Comparison of ENCODE assay signal across 11 mouse cellular contexts in the genomic region with DNA sequence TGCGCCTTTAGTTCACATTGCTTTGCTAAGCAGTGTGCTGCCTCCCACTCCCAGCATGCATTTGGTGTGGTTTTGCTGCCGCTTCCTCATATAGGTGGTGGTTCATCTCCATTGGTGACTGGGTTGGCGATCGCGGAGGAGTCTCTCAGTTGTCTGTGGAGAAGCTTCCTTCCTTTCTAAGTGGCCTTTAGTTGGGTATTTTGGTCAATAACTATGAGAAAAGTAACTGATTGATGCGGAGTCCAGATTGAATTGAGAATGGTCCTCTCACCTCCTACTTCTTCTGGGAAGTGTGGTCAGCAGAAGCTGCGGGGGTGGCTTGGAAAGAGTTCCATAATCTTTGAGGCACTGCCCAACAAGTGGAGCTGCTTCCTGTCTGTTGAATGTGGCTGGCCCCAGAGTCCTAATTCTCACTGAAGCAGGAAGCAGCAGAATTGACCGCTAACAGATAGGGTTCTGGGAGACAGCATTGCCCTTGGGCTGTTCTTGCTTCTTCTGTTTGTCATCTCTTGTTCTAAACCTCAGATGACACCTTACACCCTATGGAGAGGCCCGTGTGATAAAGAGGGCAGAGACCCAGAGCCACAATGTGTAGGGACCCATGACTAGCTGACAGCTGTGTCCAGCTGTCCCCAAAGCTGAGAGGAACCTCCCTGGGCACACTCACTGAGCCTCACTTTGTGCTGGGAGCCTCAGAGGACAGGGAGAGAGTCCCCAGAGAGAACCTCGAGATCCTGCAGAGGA. TPM values are rescaled to one million over a fixed set of nuclear protein-coding genes. Genes with fewer than 3 reads are reported as not detected.
DNase-seq lines count a peak whose midpoint lies in the region; TF ChIP-seq lines count a peak whose summit lies in the region.
"Had no signal": no experiment of that assay in that cellular context is flagged by ENCODE, and none has a peak within 500 bp of the region (broad histone marks: within the 10 kb centered on the region; RNA-seq: fewer than 3 reads in every experiment).

No protein-coding gene starts in this region.

- no peak for TF ChIP-seq RAD21 in CH12.LX (IDR thresholded peaks at IDR 0.05; ENCODE audit: low read depth, low read length)

- no peak for TF ChIP-seq CTCF in CH12.LX (conservative IDR thresholded peaks at IDR 0.05 in 1 of 2, IDR thresholded peaks at IDR 0.05 in 1 of 2; ENCODE audit: low read depth in 2 of 2, low read length in 2 of 2)

- no peak overlapping the region for H3K4me2 ChIP-seq in CH12.LX (ENCODE audit: insufficient read depth, low read depth, poor library complexity, severe bottlenecking)
- H3K4me2 ChIP-seq: limb, embryonic 13.5 days had no signal

- in situ Hi-C loops in CH12.LX (cut with MboI; ENCODE audit: low pct_ligation_motif_present, low pct_unique_long_range_greater_than_20kb, low sequenced_read_pairs) = no loop called here

- dilution Hi-C loops in CH12.LX (cut with MboI; ENCODE audit: extremely low pct_ligation_motif_present, extremely low pct_unique_long_range_greater_than_20kb, low sequenced_read_pairs) = no loop called here

- TF ChIP-seq POLR2A in CH12.LX (IDR thresholded peaks at IDR 0.05; ENCODE audit: low read depth, low read length) = no peak

- no peaks in the 10 kb centered on the region for H3K79me2 ChIP-seq in CH12.LX (replicated peaks; ENCODE audit: control insufficient read depth, extremely low read depth, insufficient read depth, poor library complexity, severe bottlenecking)

- no peak for TF ChIP-seq EP300 in CH12.LX (IDR thresholded peaks at IDR 0.05; ENCODE audit: low read length)

- H3K36me3 ChIP-seq in CH12.LX (replicated peaks in 1 of 2; ENCODE audit: control insufficient read depth in 1 of 2, insufficient read depth in 1 of 2, low read length in 1 of 2) = no peaks in the 10 kb centered on the region
- H3K36me3 ChIP-seq in megakaryocyte, embryonic 14.5 days (replicated peaks; ENCODE audit: low read length) = no peaks in the 10 kb centered on the region
- H3K36me3 ChIP-seq: hindbrain, embryonic 10.5 days; limb, embryonic 13.5 days had no signal

- H3K27ac ChIP-seq in CH12.LX (ENCODE audit: insufficient read depth, low read depth) = no peak overlapping the region
- H3K27ac ChIP-seq: hindbrain, embryonic 10.5 days; limb, embryonic 13.5 days had no signal

- no peaks in the 10 kb centered on the region for H3K9me3 ChIP-seq in CH12.LX (replicated peaks; ENCODE audit: low read length)
- no peaks in the 10 kb centered on the region for H3K9me3 ChIP-seq in megakaryocyte, embryonic 14.5 days
- H3K9me3 ChIP-seq: hindbrain, embryonic 10.5 days; limb, embryonic 13.5 days had no signal

- H3K4me3 ChIP-seq in CH12.LX (replicated peaks in 1 of 3; ENCODE audit: low read depth in 2 of 3, low read length in 2 of 3, poor library complexity in 1 of 3) = no peak overlapping the region
- H3K4me3 ChIP-seq in megakaryocyte, embryonic 14.5 days (replicated peaks) = peak overlapping the region; percentile 7
- H3K4me3 ChIP-seq: hindbrain, embryonic 10.5 days; limb, embryonic 13.5 days had no signal

- no peak overlapping the region for H3K9ac ChIP-seq in CH12.LX (ENCODE audit: insufficient read depth, low read depth)
- H3K9ac ChIP-seq: limb, embryonic 13.5 days had no signal

- H3K4me1 ChIP-seq in CH12.LX (ENCODE audit: control insufficient read depth in 1 of 2, insufficient read depth in 2 of 2) = peaks cover 0 to 7% of the 10 kb centered on the region in 2 experiments; a peak in 2 of 4 replicates
- peaks cover 34% of the 10 kb centered on the region for H3K4me1 ChIP-seq in megakaryocyte, embryonic 14.5 days

- peaks cover 87% of the 10 kb centered on the region for H3K27me3 ChIP-seq in CH12.LX (replicated peaks)
- H3K27me3 ChIP-seq in megakaryocyte, embryonic 14.5 days (replicated peaks) = peaks cover 89% of the 10 kb centered on the region

- peak; percentile 63 to 74 for DNase-seq in left cerebral cortex, adult 18-20 months (ENCODE audit: low spot score in 2 of 2)
- DNase-seq in left cerebral cortex, adult 11 months (ENCODE audit: low spot score) = no peak
- DNase-seq in 416B (ENCODE audit: low read depth) (peak; percentile 90), CH12.LX (ENCODE audit: extremely low read depth) (no peak)
- DNase-seq in ovary, adult 18-20 months (ENCODE audit: low spot score) = no peak
- DNase-seq in adrenal gland, postnatal 36 days = no peak
- DNase-seq: adrenal gland, adult 8-10 months; cerebellum, adult 11 months had no signal

TF ChIP-seq in CH12.LX, 34 proteins besides CTCF, POLR2A, EP300 and RAD21:
- TF ChIP-seq MYC (IDR thresholded peaks at IDR 0.05; ENCODE audit: low read depth, low read length) (no peak), HCFC1 (IDR thresholded peaks at IDR 0.05; ENCODE audit: low read depth, low read length) (no peak), ELF1 (IDR thresholded peaks at IDR 0.05; ENCODE audit: low read depth, low read length) (0 out of 2 replicates have a peak, but pooled peaks have one; percentile 2)

RNA-seq across cellular contexts. Expression of a gene that starts 27.5 kb away (rescaled TPM):
- total RNA-seq in left cerebral cortex, adult 18-20 months (2021) = not detected
- total RNA-seq in CH12.LX (2012; rRNA removed) = not detected in 2 replicates
- not detected in 2 replicates for total RNA-seq in CH12.LX (2014; rRNA removed)
- polyA plus RNA-seq in CH12.LX (2012; ENCODE audit: insufficient read length, low read depth) = 0.24 TPM in 1 of 2 replicates, not detected in the other
- polyA plus RNA-seq in megakaryocyte, embryonic 14.5 days (2012; ENCODE audit: insufficient read depth, low replicate concordance) = 0.50 TPM in 1 of 2 replicates, not detected in the other
- not detected for total RNA-seq in adrenal gland, postnatal 36 days (2021)
- polyA plus RNA-seq: limb, embryonic 13.5 days had no signal

RNA-seq across cellular contexts. Expression of a gene that starts 34.3 kb away (rescaled TPM):
- total RNA-seq in left cerebral cortex, adult 18-20 months (2021) = 100 to 1,000 TPM; 214 to 225 TPM
- total RNA-seq in CH12.LX (2012; rRNA removed) (209 and 220 TPM in 2 replicates), CH12.LX (2014; rRNA removed) (169 and 185 TPM in 2 replicates)
- polyA plus RNA-seq in CH12.LX (2012; ENCODE audit: insufficient read length, low read depth) = 168 and 182 TPM in 2 replicates
- polyA plus RNA-seq in megakaryocyte, embryonic 14.5 days (2012; ENCODE audit: insufficient read depth, low replicate concordance) = 26.2 and 120 TPM in 2 replicates
- 100 to 1,000 TPM; 332 to 335 TPM for total RNA-seq in adrenal gland, postnatal 36 days (2021)

RNA-seq across cellular contexts. Expression of a gene that starts 58.5 kb away (rescaled TPM):
- not detected for total RNA-seq in left cerebral cortex, adult 18-20 months (2021)
- total RNA-seq in CH12.LX (2012; rRNA removed) = 0.08 TPM in 1 of 2 replicates, not detected in the other
- total RNA-seq in CH12.LX (2014; rRNA removed) = not detected in 2 replicates
- not detected in 2 replicates for polyA plus RNA-seq in CH12.LX (2012; ENCODE audit: insufficient read length, low read depth)
- not detected in 2 replicates for polyA plus RNA-seq in megakaryocyte, embryonic 14.5 days (2012; ENCODE audit: insufficient read depth, low replicate concordance)
- not detected for total RNA-seq in adrenal gland, postnatal 36 days (2021)
- total RNA-seq: adrenal gland, adult 8-10 months had no signal
- polyA plus RNA-seq: limb, embryonic 13.5 days had no signal

Comparison
In these comparisons a context has a peak if more than half of its experiments do, and no peak if none do; other contexts are left out.
1. DNase-seq: peak in left cerebral cortex, adult 18-20 months (2 of 2) and 416B (single experiment); none in left cerebral cortex, adult 11 months (single experiment), CH12.LX (single experiment), ovary, adult 18-20 months (single experiment) and adrenal gland, postnatal 36 days (0 of 2).